Mouse (Mus musculus) CH12.LX (cell line): Measurements from ENCODE around the gene Lhx2. TPM values are rescaled to one million over a fixed set of nuclear protein-coding genes. Genes with fewer than 3 reads are reported as not detected.

ENCODE experiments used
- DNase-seq: peaks from one replicate; pipeline ENCODE4 v3.0.0-alpha.2; 2013; ENCODE audit errors: extremely low read depth
- H3K27ac ChIP-seq: 2 replicates; pipeline ENCODE4 v1.5.1; 2012; ENCODE audit warnings: low read depth, mild to moderate bottlenecking, control low read depth, moderate library complexity; ENCODE audit not compliant: insufficient read depth
- H3K27me3 ChIP-seq: replicated peaks from 2 replicates; pipeline ENCODE3; 2012; ENCODE audit warnings: inconsistent platforms
- H3K36me3 ChIP-seq, 2 experiments: replicated peaks in 1 of 2; 2 replicates each; pipeline versions ENCODE3 to v1.6.1; 2012; ENCODE audit warnings: inconsistent platforms in 1 of 2, low read length in 1 of 2, mild to moderate bottlenecking in 1 of 2, mixed read lengths in 1 of 2, moderate library complexity in 1 of 2; ENCODE audit not compliant: control insufficient read depth in 1 of 2, insufficient read depth in 1 of 2
- H3K4me1 ChIP-seq, 2 experiments: 2 replicates each; pipeline ENCODE4 v1.6.1; 2012; ENCODE audit warnings: inconsistent platforms in 1 of 2, moderate library complexity in 1 of 2; ENCODE audit not compliant: insufficient read depth in 2 of 2, control insufficient read depth in 1 of 2
- H3K4me2 ChIP-seq: 2 replicates; pipeline ENCODE4 v1.6.1; 2012; ENCODE audit warnings: low read depth, mild to moderate bottlenecking, control low read depth; ENCODE audit not compliant: poor library complexity, insufficient read depth, severe bottlenecking
- H3K4me3 ChIP-seq, 3 experiments: fragments of 150-350 bp in 1 of 3; sonication (generic) in 1 of 3; replicated peaks in 1 of 3; 2 replicates each; pipeline versions ENCODE3 to v1.5.1; 2011 to 2012; ENCODE audit warnings: low read depth in 2 of 3, low read length in 2 of 3, mild to moderate bottlenecking in 2 of 3, moderate library complexity in 2 of 3, control low read depth in 1 of 3, improper control_type of control experiment in 1 of 3, inconsistent platforms in 1 of 3, mixed read lengths in 1 of 3; ENCODE audit not compliant: poor library complexity in 1 of 3
- H3K79me2 ChIP-seq: replicated peaks from 2 replicates; pipeline ENCODE4 v1.6.1; 2012; ENCODE audit warnings: mild to moderate bottlenecking, moderate library complexity; ENCODE audit not compliant: control insufficient read depth, poor library complexity, insufficient read depth, severe bottlenecking; ENCODE audit errors: extremely low read depth
- H3K9ac ChIP-seq: 2 replicates; pipeline ENCODE4 v1.6.1; 2012; ENCODE audit warnings: low read depth, mild to moderate bottlenecking, control low read depth, moderate library complexity; ENCODE audit not compliant: insufficient read depth
- H3K9me3 ChIP-seq: replicated peaks from 2 replicates; pipeline ENCODE3; 2012; ENCODE audit warnings: low read length, inconsistent platforms, mixed read lengths
- BHLHE40 ChIP-seq: IDR thresholded peaks from 2 replicates; pipeline ENCODE4 v1.6.1; 2011; ENCODE audit warnings: mild to moderate bottlenecking, low read depth, low read length, improper control_type of control experiment
- CHD2 ChIP-seq: IDR thresholded peaks from 2 replicates; pipeline ENCODE4 v1.6.1; 2011; ENCODE audit warnings: low read length, improper control_type of control experiment
- CTCF ChIP-seq, 2 experiments: IDR thresholded peaks in 1 of 2; conservative IDR thresholded peaks in 1 of 2; 2 replicates each; pipeline ENCODE4 v1.5.1; 2011 to 2012; ENCODE audit warnings: low read depth in 2 of 2, low read length in 2 of 2, improper control_type of control experiment in 1 of 2, inconsistent platforms in 1 of 2, mild to moderate bottlenecking in 1 of 2, moderate library complexity in 1 of 2
- GABPA ChIP-seq: IDR thresholded peaks from 2 replicates; pipeline ENCODE4 v1.6.1; 2012; ENCODE audit warnings: low read depth, low read length, improper control_type of control experiment, inconsistent platforms; ENCODE audit not compliant: insufficient replicate concordance
- HCFC1 ChIP-seq: IDR thresholded peaks from 2 replicates; pipeline ENCODE4 v1.6.1; 2012; ENCODE audit warnings: low read depth, mild to moderate bottlenecking, inconsistent platforms, low read length, improper control_type of control experiment
- MAFK ChIP-seq: IDR thresholded peaks from 2 replicates; pipeline ENCODE4 v1.6.1; 2011; ENCODE audit warnings: low read length, improper control_type of control experiment; ENCODE audit not compliant: insufficient replicate concordance
- MEF2A ChIP-seq: IDR thresholded peaks from 2 replicates; pipeline ENCODE4 v1.6.1; 2014; ENCODE audit warnings: low read depth, mild to moderate bottlenecking, inconsistent platforms, low read length, improper control_type of control experiment, borderline replicate concordance
- MYC ChIP-seq: IDR thresholded peaks from 2 replicates; pipeline ENCODE4 v1.6.1; 2011; ENCODE audit warnings: low read depth, mild to moderate bottlenecking, improper control_type of control experiment, low read length
- NRF1 ChIP-seq: IDR thresholded peaks from 2 replicates; pipeline ENCODE4 v1.6.1; 2014; ENCODE audit warnings: low read depth, mild to moderate bottlenecking, inconsistent platforms, low read length, improper control_type of control experiment, moderate library complexity
- PAX5 ChIP-seq: IDR thresholded peaks from 2 replicates; pipeline ENCODE4 v1.6.1; 2012; ENCODE audit warnings: low read length, inconsistent platforms, mixed read lengths
- POLR2A ChIP-seq: IDR thresholded peaks from 2 replicates; pipeline ENCODE4 v1.6.1; 2011; ENCODE audit warnings: low read depth, mild to moderate bottlenecking, improper control_type of control experiment, low read length
- RAD21 ChIP-seq: IDR thresholded peaks from 2 replicates; pipeline ENCODE4 v1.6.1; 2011; ENCODE audit warnings: low read depth, mild to moderate bottlenecking, low read length, improper control_type of control experiment, moderate library complexity
- TBP ChIP-seq: conservative IDR thresholded peaks from 2 replicates; pipeline ENCODE4 v1.6.1; 2011; ENCODE audit warnings: low read depth, low read length, improper control_type of control experiment
- USF1 ChIP-seq: IDR thresholded peaks from 2 replicates; pipeline ENCODE4 v1.6.1; 2014; ENCODE audit warnings: low read depth, mild to moderate bottlenecking, inconsistent platforms, low read length, improper control_type of control experiment
- dilution Hi-C: fragments of 300-500 bp; cut with MboI; formaldehyde crosslinking; loops from 2 replicates; pipeline ENCODE4 v1.14.3; 2020; ENCODE audit warnings: low sequenced_read_pairs; ENCODE audit not compliant: extremely low pct_unique_long_range_greater_than_20kb, extremely low pct_ligation_motif_present
- in situ Hi-C: fragments of 300-500 bp; cut with MboI; formaldehyde crosslinking; loops from 3 replicates; pipeline ENCODE4 v1.14.3; 2019; ENCODE audit warnings: low sequenced_read_pairs, low pct_ligation_motif_present, low pct_unique_long_range_greater_than_20kb, mixed read lengths
- polyA plus RNA-seq: library from polyadenylated mRNA; unstranded; fragments of >175 nt; gene quantifications from 2 replicates; pipeline ENCODE4 v1.2.1, GENCODE M21; 2012; ENCODE audit warnings: low read depth; ENCODE audit not compliant: insufficient read length
- total RNA-seq, 2 experiments: library from RNA; depleted of rRNA; stranded (reverse); fragments of 300-350 nt in 1 of 2; fragments of >200 nt in 1 of 2; gene quantifications; 2 replicates each; pipeline ENCODE4 v1.2.3; 2012 to 2014

The Lhx2 gene
- total and polyA plus RNA-seq, 3 experiments = 0.24 to 0.47 (median 0.34) TPM

- H3K79me2 ChIP-seq = no peaks in the 10 kb centered on the region
- no peak for TF ChIP-seq MAFK
- no peak for TF ChIP-seq MYC
- TF ChIP-seq BHLHE40 = no peak
- TF ChIP-seq POLR2A = no peak
- no peak for TF ChIP-seq TBP
- no peak for TF ChIP-seq CHD2
- TF ChIP-seq PAX5 = no peak
- TF ChIP-seq HCFC1 = no peak
- TF ChIP-seq USF1 = no peak
- TF ChIP-seq CTCF (conservative IDR thresholded peaks at IDR 0.05 in 1 of 2, IDR thresholded peaks at IDR 0.05 in 1 of 2; ENCODE audit: low read depth in 2 of 2, low read length in 2 of 2) = no peak
- TF ChIP-seq GABPA = no peak
- no peak for TF ChIP-seq MEF2A
- TF ChIP-seq RAD21 = no peak
- no peaks in the 10 kb centered on the region for H3K27me3 ChIP-seq
- DNase-seq = no peak
- dilution Hi-C loops (no loop called here), in situ Hi-C loops (no loop called here)
- peaks cover 33% of the 10 kb centered on the region for H3K9me3 ChIP-seq
- H3K4me2 ChIP-seq = no peak overlapping the region
- no peak overlapping the region for H3K27ac ChIP-seq
- H3K36me3 ChIP-seq = no peaks in the 10 kb centered on the region
- H3K4me1 ChIP-seq = no peaks in the 10 kb centered on the region
- no peak overlapping the region for H3K4me3 ChIP-seq
- H3K9ac ChIP-seq = no peak overlapping the region
These were observed 15.8 kb downstream of the Lhx2 start for GRCm38 (mm10) chr2:38354717-38355510.

GRCm38 (mm10) chr2:38355731-38356427 lies 16.8 kb downstream of the Lhx2 start:
- DNase-seq = no peak
- in situ Hi-C loops (no loop called here), dilution Hi-C loops (no loop called here)
- Histone ChIP-seq H3K27me3 (no peaks in the 10 kb centered on the region), H3K27ac (no peak overlapping the region), H3K4me3 (no peak overlapping the region), H3K36me3 (no peaks in the 10 kb centered on the region), H3K79me2 (no peaks in the 10 kb centered on the region), H3K9me3 (peaks cover 27% of the 10 kb centered on the region), H3K9ac (no peak overlapping the region), H3K4me1 (no peaks in the 10 kb centered on the region), H3K4me2 (no peak overlapping the region)
- TF ChIP-seq NRF1 = no peak
